Mouse (Mus musculus): ENCODE results near the gene Nol4l. TPM values are rescaled to one million over a fixed set of nuclear protein-coding genes. Genes with fewer than 3 reads are reported as not detected.
A peak's percentile ranks its signal among the peaks of the same experiment; 100 is the strongest.

Nol4l gene
- polyA plus RNA-seq, 1 experiment from 2014 or later, result 43.9 TPM

DNA sequence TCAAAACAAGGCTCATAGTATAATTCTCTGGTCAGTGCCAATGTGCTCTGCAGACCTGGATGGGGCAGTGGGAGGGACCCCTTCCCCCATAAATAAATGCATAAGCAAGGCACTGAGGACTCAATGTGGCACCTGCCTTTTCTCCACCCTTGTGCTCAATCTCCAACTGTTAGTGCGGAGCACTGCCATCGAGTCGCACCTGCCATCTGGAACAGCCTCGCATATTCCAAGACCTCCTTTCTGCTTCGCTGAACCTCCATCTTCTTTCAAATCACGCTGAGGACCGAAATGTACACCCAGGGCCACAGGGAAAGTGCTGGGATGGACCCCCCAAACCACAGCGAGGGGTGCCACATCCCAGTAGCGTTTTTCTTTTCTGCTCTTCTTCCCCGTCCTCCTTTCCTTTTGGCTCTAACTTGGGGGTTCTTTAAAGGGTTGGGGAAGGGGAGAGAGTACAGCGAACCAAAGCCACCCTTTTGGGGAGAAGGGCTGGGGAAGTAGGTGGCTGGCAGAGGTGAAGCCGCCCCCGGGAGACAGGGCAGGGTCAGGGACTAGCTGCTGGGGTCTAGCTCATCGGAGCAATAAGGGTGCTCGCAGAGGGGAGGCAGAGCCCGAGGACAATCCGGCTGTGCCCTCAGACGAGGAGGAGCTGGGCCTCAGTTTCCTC is 38.1 kb downstream of the Nol4l start:
- peak overlapping the region; percentile 97 for H3K27ac ChIP-seq
- peaks cover 55% of the 10 kb centered on the region for H3K4me1 ChIP-seq (replicated peaks)
- ATAC-seq, result peak; percentile 15; the same call in 1 of the 2 replicates
- 8% methylated on average over 18 of the region's 18 CpGs for WGBS
- peak overlapping the region; percentile 86 for H3K4me2 ChIP-seq (replicated peaks)
- peaks cover 30% of the 10 kb centered on the region for H3K27me3 ChIP-seq
- H3K36me3 ChIP-seq, result no peaks in the 10 kb centered on the region
- no peaks in the 10 kb centered on the region for H3K9me3 ChIP-seq
- H3K4me3 ChIP-seq (replicated peaks), result peak overlapping the region; percentile 52
- peak overlapping the region; percentile 77 for H3K9ac ChIP-seq (replicated peaks)

DNA sequence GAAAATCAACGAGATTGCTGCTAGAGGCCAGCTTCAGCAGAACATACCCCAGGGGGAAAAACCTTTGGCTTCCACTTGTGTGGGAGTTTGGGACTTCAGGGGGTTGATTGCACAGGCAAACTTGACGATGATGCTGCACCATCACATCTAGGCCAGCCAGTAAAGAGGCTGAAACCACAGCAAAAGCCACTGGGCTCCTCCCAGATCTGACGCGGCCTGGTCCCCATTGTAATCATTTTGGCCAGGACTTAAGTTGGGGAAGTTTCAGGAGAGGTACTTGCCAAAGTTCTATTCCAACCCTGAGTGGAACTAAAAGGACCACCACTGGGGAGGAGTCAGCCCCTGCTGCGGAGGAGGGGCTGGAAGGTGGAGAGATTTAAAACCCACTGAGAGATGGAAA is 38.8 kb downstream of the Nol4l start:
- H3K27me3 ChIP-seq, result peaks cover 28% of the 10 kb centered on the region
- H3K9ac ChIP-seq (replicated peaks), result no peak overlapping the region
- H3K27ac ChIP-seq, result peak overlapping the region; percentile 97; the same call in 1 of the 2 replicates
- peak overlapping the region; percentile 86; the same call in 1 of the 2 replicates for H3K4me2 ChIP-seq (replicated peaks)
- peaks cover 48% of the 10 kb centered on the region for H3K4me1 ChIP-seq (replicated peaks)
- no peak for ATAC-seq
- 17% methylated on average over 5 of the region's 5 CpGs for WGBS
- no peak overlapping the region for H3K4me3 ChIP-seq (replicated peaks)
- no peaks in the 10 kb centered on the region for H3K9me3 ChIP-seq
- H3K36me3 ChIP-seq, result no peaks in the 10 kb centered on the region

DNA sequence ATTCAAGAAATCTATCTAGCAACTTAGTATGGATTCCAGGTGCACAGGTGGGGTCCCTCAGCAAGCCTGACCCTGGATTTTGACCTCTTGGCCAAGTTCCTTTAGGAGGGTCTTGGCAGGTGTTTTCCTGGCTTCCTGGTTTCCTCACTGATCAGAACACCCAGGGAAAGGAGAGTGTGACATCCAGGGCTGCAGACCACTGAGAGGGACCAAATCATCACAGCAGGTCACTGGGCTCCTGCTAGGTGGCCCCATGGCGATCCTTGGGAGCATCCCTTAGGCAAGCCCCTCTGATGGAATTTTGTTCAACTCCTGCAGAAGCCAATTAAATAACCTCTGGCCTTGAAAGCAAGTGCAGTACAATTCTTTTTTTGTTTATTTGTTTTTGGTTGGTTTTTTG is 39.7 kb downstream of the Nol4l start:
- Histone ChIP-seq H3K27me3 (peaks cover 27% of the 10 kb centered on the region), H3K4me3 (replicated peaks) (no peak overlapping the region), H3K36me3 (no peaks in the 10 kb centered on the region), H3K4me2 (replicated peaks) (no peak overlapping the region), H3K4me1 (replicated peaks) (peaks cover 46% of the 10 kb centered on the region), H3K27ac (no peak overlapping the region), H3K9me3 (no peaks in the 10 kb centered on the region), H3K9ac (replicated peaks) (no peak overlapping the region)
- WGBS, result 82% methylated on average over 1 of the region's 1 CpGs
- ATAC-seq, result no peak

DNA sequence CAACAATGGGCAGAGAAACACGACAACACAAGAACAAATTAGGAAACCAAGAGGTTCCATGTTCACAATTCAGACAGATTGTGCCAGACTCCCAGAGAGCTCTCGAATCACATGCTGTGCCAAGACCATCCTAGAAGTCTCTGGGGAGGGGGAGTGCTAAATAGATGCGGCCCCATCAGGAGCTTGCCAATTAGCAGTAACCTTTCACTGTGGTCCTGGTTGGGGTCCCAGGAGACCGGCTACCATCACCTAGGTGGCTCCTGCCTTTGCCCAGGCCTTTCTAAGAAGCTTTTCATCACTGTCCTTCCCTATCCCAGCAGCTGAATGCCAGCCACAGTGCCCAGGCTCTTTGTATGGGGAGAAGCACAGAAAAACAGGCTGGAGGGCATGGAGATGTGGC is 45.7 kb downstream of the Nol4l start:
- Histone ChIP-seq H3K9me3 (no peaks in the 10 kb centered on the region), H3K4me1 (replicated peaks) (peaks cover 43% of the 10 kb centered on the region), H3K4me2 (replicated peaks) (peak overlapping the region; percentile 32; the same call in 1 of the 2 replicates), H3K27me3 (peaks cover 3% of the 10 kb centered on the region; the same call in 1 of the 2 replicates), H3K36me3 (no peaks in the 10 kb centered on the region), H3K9ac (replicated peaks) (peak overlapping the region; percentile 55), H3K27ac (peak overlapping the region; percentile 93), H3K4me3 (replicated peaks) (no peak overlapping the region)
- WGBS, result 34% methylated on average over 4 of the region's 4 CpGs
- 0 out of 2 replicates have a peak, but pooled peaks have one; percentile 6 for ATAC-seq

DNA sequence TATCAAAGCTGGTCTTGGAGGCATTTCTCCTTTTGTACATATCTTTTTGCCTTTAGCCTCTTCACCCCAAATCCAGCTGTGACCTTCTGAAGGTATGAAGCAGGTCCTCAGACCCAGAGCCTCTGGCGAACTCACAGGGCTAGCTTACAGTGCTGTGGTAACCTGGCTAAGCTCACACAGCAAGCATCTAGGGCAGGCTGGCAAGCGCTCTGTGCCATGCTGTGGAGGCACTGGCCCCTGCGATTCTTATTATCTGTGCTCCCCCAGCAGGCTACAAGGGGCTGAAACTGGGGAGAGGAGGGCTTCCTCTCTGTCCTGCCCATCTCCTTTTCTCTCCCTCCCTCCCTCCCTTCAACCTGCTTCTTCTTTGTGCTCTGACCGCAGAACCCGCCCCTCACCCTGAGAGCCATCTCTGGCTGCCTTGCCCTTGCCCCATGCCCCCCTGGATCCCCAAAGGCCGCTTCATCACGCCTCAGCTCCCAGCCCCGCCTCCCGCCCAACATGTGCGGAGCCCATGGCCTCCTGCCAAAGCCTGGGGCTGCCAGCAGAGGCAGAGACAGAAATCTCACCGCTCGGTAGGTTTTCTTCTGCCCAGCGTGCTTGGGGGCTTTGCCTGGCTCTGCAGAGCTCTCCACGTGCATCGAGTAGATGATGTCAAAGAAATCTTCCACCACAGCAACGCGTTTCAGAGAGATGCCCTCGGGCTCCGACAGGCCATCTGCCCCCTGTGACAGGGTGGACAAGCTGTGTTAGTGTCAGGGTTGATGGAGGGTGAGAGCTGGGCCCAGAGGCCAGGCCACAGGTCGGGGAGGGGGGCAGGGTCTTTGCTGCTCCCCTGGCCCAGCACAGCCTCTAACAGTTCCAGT is 46.4 kb downstream of the Nol4l start:
- Histone ChIP-seq H3K4me1 (replicated peaks) (peaks cover 44% of the 10 kb centered on the region), H3K36me3 (no peaks in the 10 kb centered on the region), H3K27ac (peak overlapping the region; percentile 93), H3K9me3 (no peaks in the 10 kb centered on the region), H3K9ac (replicated peaks) (peak overlapping the region; percentile 55), H3K27me3 (0 out of 2 replicates have a peak, but pooled peaks cover 3% of the 10 kb centered on the region), H3K4me2 (replicated peaks) (peak overlapping the region; percentile 32), H3K4me3 (replicated peaks) (no peak overlapping the region; the same call in 1 of the 2 replicates)
- 8% methylated on average over 20 of the region's 20 CpGs for whole genome bisulfite sequencing
- peak; percentile 74 for ATAC-seq

DNA sequence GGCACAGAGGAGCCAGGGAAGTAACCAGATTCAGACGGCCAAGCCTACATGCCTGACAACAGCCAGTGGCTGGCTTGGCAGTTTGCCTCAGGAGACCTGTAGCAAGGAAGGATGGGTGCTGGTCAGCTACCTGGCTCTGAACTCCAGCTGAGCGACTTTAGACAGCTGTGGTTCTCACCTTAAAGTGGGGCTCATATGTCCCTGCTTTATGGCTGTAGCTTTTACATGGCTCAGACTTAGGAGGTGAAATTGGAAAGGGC is 48.0 kb downstream of the Nol4l start:
- Histone ChIP-seq H3K4me1 (replicated peaks) (peaks cover 45% of the 10 kb centered on the region), H3K9me3 (no peaks in the 10 kb centered on the region), H3K27ac (no peak overlapping the region), H3K4me3 (replicated peaks) (no peak overlapping the region), H3K9ac (replicated peaks) (no peak overlapping the region), H3K36me3 (no peaks in the 10 kb centered on the region), H3K27me3 (0 out of 2 replicates have a peak, but pooled peaks cover 3% of the 10 kb centered on the region), H3K4me2 (replicated peaks) (no peak overlapping the region)
- no peak for ATAC-seq
- 74% methylated on average over 2 of the region's 2 CpGs for WGBS

DNA sequence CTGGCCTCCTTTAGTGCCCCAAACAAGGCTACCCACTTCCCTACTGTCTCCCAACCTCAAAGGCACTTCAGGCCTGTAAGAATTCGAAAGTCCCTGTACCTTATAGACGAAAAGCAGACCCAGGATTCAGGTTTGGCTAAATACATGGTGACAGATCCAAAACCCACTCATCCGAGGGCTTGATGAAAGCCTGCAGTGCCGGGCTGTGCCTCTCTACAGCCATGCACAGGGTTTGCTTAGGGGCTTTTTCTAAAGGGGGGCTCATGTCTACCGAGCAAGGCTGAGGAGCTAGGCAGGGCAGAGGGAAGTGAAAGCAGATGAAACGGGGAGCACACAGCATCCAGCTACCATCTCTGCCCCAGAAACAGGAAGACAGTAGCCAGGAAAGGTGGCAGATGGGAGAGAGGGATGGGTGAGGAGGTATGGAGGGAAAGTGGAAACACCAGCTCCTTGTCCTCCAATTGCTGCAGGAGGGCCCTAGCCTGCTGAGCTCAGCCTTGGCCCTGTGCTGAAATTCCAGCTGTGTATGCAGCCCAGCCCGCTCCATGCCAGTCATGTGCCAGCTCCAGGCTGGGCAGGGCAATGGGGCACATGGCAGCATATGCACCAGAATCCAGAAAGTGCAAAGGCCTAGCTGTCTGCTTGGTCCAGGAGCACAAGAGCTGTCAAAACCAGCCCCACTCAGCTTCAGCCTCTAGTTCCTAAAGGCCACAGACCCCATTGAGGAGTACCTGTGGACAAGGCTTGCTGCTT is 48.5 kb downstream of the Nol4l start:
- H3K36me3 ChIP-seq, result no peaks in the 10 kb centered on the region
- 0 out of 2 replicates have a peak, but pooled peaks cover 3% of the 10 kb centered on the region for H3K27me3 ChIP-seq
- H3K4me2 ChIP-seq (replicated peaks), result no peak overlapping the region
- peaks cover 47% of the 10 kb centered on the region for H3K4me1 ChIP-seq (replicated peaks)
- no peak overlapping the region for H3K27ac ChIP-seq
- H3K9ac ChIP-seq (replicated peaks), result 0 out of 2 replicates have a peak overlapping the region, but pooled peaks have one; percentile 16
- ATAC-seq, result no peak
- WGBS, result 69% methylated on average over 7 of the region's 7 CpGs
- H3K4me3 ChIP-seq (replicated peaks), result no peak overlapping the region
- H3K9me3 ChIP-seq, result no peaks in the 10 kb centered on the region

DNA sequence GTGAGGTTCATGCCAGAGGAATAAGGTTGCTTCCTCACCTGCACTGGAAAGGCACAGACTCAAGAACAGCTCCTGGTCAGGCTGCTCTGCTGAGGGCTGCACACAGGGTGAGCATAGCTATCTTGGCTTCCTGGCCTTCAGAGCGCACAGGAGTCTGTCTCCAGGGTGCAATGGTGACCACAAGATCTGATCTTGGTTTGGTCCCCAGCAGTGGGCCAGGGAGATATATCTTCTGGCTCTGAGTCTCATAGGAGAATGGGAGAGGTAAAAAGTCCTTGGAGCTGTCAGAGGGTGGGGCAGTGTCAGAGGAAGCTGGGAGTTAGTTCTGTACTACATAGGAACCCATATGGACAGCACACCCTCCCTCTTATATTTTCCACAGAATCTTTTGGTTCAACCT is 50.3 kb downstream of the Nol4l start:
- Histone ChIP-seq H3K4me3 (replicated peaks) (no peak overlapping the region), H3K27ac (no peak overlapping the region), H3K36me3 (no peaks in the 10 kb centered on the region), H3K4me1 (replicated peaks) (peaks cover 52% of the 10 kb centered on the region), H3K4me2 (replicated peaks) (no peak overlapping the region), H3K9ac (replicated peaks) (no peak overlapping the region), H3K9me3 (no peaks in the 10 kb centered on the region), H3K27me3 (0 out of 2 replicates have a peak, but pooled peaks cover 3% of the 10 kb centered on the region)
- no peak for ATAC-seq
- 91% methylated on average over 1 of the region's 1 CpGs for WGBS

DNA sequence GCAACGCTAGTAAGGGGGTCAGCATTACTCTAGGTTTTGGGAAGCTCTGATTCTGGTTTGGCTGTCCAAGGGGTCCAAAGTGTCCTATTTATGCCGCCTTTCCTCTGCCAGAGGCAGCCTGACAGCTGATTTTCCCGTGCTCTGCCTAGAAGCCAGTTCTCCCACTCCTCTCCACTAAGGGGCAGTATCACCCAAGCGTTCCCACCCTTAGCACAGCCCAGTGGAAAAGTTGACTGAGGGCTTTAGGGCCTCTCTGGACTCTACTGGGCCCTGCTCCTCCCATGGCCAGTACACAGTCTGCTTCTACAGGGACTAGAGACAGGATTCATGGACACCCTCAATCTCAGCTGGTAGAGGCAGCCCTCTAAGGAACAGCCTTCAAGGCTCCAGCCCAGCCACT is 51.2 kb downstream of the Nol4l start:
- 0 out of 2 replicates have a peak, but pooled peaks cover 2% of the 10 kb centered on the region for H3K36me3 ChIP-seq
- no peaks in the 10 kb centered on the region for H3K9me3 ChIP-seq
- no peak overlapping the region for H3K4me3 ChIP-seq (replicated peaks)
- no peak overlapping the region; the same call in 1 of the 2 replicates for H3K9ac ChIP-seq (replicated peaks)
- no peak overlapping the region for H3K27ac ChIP-seq
- H3K27me3 ChIP-seq, result 0 out of 2 replicates have a peak, but pooled peaks cover 3% of the 10 kb centered on the region
- WGBS, result 5% methylated on average over 4 of the region's 4 CpGs
- peaks cover 43% of the 10 kb centered on the region for H3K4me1 ChIP-seq (replicated peaks)
- ATAC-seq, result peak; percentile 74
- no peak overlapping the region for H3K4me2 ChIP-seq (replicated peaks)

DNA sequence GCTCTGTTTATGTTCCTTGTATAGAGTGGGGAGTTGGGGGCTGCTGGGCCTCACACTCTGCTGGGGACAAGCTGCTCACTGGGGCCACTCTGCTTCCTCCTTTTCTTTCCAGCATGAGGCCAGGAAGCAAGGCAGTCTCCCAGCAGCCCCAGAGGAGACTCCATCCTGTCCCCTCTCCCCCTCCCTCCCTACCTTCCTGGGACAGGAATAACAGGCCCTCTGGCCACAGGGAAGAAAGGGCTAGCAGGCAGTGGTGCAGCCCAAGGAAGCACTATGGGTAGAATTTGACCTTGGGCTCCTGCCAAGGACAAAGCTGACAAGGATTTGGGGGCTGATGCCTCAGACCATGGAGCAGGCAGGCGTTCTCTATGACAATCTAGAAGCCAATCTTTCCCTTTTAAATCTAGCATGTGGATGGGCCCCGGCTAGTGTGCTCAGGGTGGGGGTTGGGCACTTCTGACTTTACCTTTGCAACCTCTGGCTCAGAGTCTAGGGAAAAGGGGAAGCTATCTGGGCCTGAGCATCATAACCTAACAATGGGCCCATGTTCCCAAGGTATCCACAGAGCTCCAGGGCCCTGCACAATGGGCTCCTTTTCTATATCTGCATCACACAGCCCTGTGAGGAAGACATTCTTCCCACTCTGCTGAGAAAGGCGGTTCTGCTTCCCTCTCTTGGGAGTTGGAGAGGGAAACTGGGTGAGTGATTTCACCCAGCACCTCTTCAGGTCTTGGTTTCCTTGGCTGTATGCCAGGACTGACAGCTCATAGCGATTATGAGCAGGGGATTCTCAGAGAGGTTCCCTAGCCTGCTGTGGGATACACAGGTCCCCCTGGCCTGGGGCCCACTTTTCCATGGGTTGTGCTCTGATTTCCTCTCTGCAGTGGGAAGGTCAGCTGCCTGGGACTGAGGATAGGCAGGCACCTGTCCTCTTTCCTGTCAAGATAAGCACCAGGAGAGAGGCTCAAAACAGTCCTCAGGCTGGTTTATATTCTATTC is 54.4 kb downstream of the Nol4l start:
- no peak overlapping the region for H3K4me2 ChIP-seq (replicated peaks)
- 0 out of 2 replicates have a peak, but pooled peaks cover 3% of the 10 kb centered on the region for H3K27me3 ChIP-seq
- 51% methylated on average over 4 of the region's 4 CpGs for WGBS
- H3K9ac ChIP-seq (replicated peaks), result peak overlapping the region; percentile 28
- peak overlapping the region; percentile 49 for H3K27ac ChIP-seq
- no peak overlapping the region for H3K4me3 ChIP-seq (replicated peaks)
- 0 out of 2 replicates have a peak, but pooled peaks cover 7% of the 10 kb centered on the region for H3K36me3 ChIP-seq
- H3K9me3 ChIP-seq, result no peaks in the 10 kb centered on the region
- peaks cover 22% of the 10 kb centered on the region for H3K4me1 ChIP-seq (replicated peaks)
- ATAC-seq, result no peak

DNA sequence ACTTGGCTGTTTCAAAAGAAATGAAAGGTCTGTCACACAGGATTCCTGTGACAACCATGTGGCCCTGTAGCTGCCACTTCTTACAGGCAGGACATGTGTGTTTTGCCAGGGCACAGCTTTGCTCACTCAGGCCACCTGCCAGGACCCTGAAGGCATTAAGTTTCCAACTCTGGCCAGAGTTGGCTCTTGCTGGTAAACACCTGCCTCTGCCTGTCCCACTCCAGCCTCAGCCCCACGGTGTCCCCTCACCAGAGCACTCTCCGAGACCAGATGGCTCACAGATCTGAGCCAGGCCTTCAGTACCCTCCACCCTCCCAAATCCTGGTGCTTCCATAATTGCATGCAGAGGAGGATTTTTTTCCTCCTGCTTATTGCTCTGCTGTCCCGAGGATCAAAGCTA is 58.8 kb downstream of the Nol4l start:
- Histone ChIP-seq H3K4me2 (replicated peaks) (no peak overlapping the region), H3K27ac (no peak overlapping the region), H3K9me3 (no peaks in the 10 kb centered on the region), H3K36me3 (peaks cover 18% of the 10 kb centered on the region; the same call in 1 of the 2 replicates), H3K4me1 (replicated peaks) (peaks cover 27% of the 10 kb centered on the region), H3K4me3 (replicated peaks) (no peak overlapping the region), H3K27me3 (no peaks in the 10 kb centered on the region), H3K9ac (replicated peaks) (no peak overlapping the region)
- 62% methylated on average over 3 of the region's 3 CpGs for WGBS
- no peak for ATAC-seq
